Mouse (Mus musculus) lung, adult 10 weeks (tissue): ENCODE results near the gene Pex7. TPM values are rescaled to one million over a fixed set of nuclear protein-coding genes. Genes with fewer than 3 reads are reported as not detected.

ENCODE experiments used
- polyA plus RNA-seq: library from polyadenylated mRNA; stranded (reverse); fragments of 350-450 nt; fragmentation: Illumina TruSeq; extraction: RNeasy Lipid Tissue Mini Kit (QIAGEN cat#74804); gene quantifications from one replicate; pipeline ENCODE4 v1.2.3, GENCODE M21; 2014; ENCODE audit warnings: low read depth, low replicate concordance; ENCODE audit not compliant: insufficient read depth

Gene Pex7
- 26.7 TPM for polyA plus RNA-seq

GRCm38 (mm10) chr10:19907246-19907804 lies at the start of gene Pex7:
Gene Pex7, minus strand, starts transcription at chr10:19907689.

GRCm38 (mm10) chr10:19934384-19935294 lies 27.1 kb upstream of the Pex7 start, which contains the start of gene Map3k5:
Gene Map3k5, plus strand, starts transcription at chr10:19934472.

DNA sequence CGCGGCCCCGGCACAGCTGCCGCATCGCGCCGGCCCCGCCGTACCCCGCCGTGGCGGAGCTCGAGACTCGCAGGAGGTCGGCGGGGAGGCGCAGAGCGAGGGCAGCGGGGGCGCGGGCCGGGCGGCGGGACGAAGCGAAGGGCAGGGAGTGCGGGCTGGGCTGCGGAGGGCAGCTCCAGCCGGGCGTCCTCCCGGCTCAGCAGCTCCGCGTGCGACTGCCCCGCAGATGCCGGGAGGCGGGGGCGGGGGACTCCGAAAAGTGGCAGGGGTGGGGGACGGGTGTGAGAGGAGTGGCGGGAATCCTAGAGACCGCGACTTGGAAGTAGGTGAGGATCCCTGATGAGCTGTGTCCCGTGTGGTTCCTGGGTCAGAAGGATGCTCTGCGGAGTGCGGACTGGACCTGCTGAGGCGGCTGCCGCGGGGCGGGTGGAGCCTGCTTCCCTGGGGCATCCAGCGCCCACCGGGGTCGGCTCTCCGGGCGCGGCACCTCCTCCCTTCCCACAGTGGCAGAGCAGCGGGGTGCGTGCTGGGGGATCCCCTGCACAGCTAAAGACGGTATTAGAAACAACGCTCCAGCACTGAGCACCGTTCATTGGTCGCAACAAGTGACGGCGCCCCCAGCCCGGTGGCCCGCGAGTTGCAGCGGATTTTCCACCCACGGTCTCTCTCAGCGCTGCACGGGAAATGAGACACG lies 56.3 kb downstream of the Pex7 start, which contains the start of gene Slc35d3:
TSS of gene Slc35d3 (minus strand) at position 462 of the 694 bp plus-strand sequence.

Other genes with a start within 250 kb of the Pex7 start
- 0.11 TPM for gene Il20ra, start 195.1 kb downstream of the Pex7 start, polyA plus RNA-seq
- gene Slc35d3, start 56.2 kb downstream of the Pex7 start, polyA plus RNA-seq, result 0.25 TPM
- gene Map3k5, start 26.8 kb upstream of the Pex7 start, polyA plus RNA-seq, result 9.6 TPM
- gene Map7, start 240.8 kb upstream of the Pex7 start, polyA plus RNA-seq, result 8.3 TPM